Mouse (Mus musculus) stomach, postnatal 0 days (tissue): Measurements from ENCODE around the gene Ddx10.

Experiments used
- CTCF ChIP-seq: IDR thresholded peaks from 2 replicates; pipeline ENCODE4 v1.5.1; 2016; ENCODE audit warnings: antibody characterized with exemption, low read depth, mild to moderate bottlenecking, moderate library complexity
- EP300 ChIP-seq: optimal IDR thresholded peaks from 2 replicates; pipeline ENCODE3; 2016; ENCODE audit warnings: antibody characterized with exemption

GRCm38 (mm10) chr9:53101103-53101502 is 146.8 kb downstream of the Ddx10 start:
- no peak for TF ChIP-seq CTCF
- TF ChIP-seq EP300, result no peak
